Mouse (Mus musculus) hindbrain, embryonic 11.5 days (tissue): ENCODE results near the gene P3h2. TPM values are rescaled to one million over a fixed set of nuclear protein-coding genes. Genes with fewer than 3 reads are reported as not detected.

Experiments used
- ATAC-seq: fragments of 200-750 bp; cut with Nextera tagmentation; 2 replicates; pipeline ENCODE4 v1.8.0; 2017; ENCODE audit warnings: mild to moderate bottlenecking, moderate TSS enrichment, moderate library complexity; ENCODE audit not compliant: low FRiP score
- DNase-seq: peaks from one replicate; pipeline ENCODE4 v3.0.0-alpha.2; 2015; ENCODE audit warnings: low spot score
- H3K27ac ChIP-seq: fragments of 300-500 bp; sonication (generic); 2 replicates; pipeline ENCODE4 v1.5.1; 2014; ENCODE audit warnings: mild to moderate bottlenecking, low read depth, low read length
- H3K27me3 ChIP-seq: fragments of 300-500 bp; sonication (generic); 2 replicates; pipeline ENCODE4 v1.6.1; 2014; ENCODE audit warnings: mild to moderate bottlenecking, low read length, moderate library complexity, mixed read lengths; ENCODE audit not compliant: control insufficient read depth, insufficient read depth
- H3K36me3 ChIP-seq: fragments of 300-500 bp; sonication (generic); 2 replicates; pipeline ENCODE4 v1.6.1; 2014; ENCODE audit warnings: mild to moderate bottlenecking, low read length, moderate library complexity, mixed read lengths; ENCODE audit not compliant: control insufficient read depth, insufficient read depth
- H3K4me1 ChIP-seq: fragments of 300-500 bp; sonication (generic); replicated peaks from 2 replicates; pipeline ENCODE4 v1.6.1; 2014; ENCODE audit warnings: low read length, mixed read lengths; ENCODE audit not compliant: control insufficient read depth, insufficient read depth
- H3K4me2 ChIP-seq: fragments of 300-500 bp; sonication (generic); replicated peaks from 2 replicates; pipeline ENCODE4 v1.6.1; 2014; ENCODE audit warnings: mild to moderate bottlenecking, low read depth, low read length
- H3K4me3 ChIP-seq: fragments of 300-500 bp; sonication (generic); 2 replicates; pipeline ENCODE4 v1.5.1; 2014; ENCODE audit warnings: low read depth, low read length
- H3K9ac ChIP-seq: fragments of 300-500 bp; sonication (generic); 2 replicates; pipeline ENCODE4 v1.6.1; 2014; ENCODE audit warnings: low read depth, low read length
- H3K9me3 ChIP-seq: fragments of 300-500 bp; sonication (generic); 2 replicates; pipeline ENCODE4 v1.6.1; 2016; ENCODE audit warnings: low read length; ENCODE audit not compliant: control insufficient read depth
- WGBS: fragments of 180-500 bp; shearing (Covaris S2); extraction: QIAGEN DNeasy Blood & Tissue Kit; methylation state at CpG from one replicate; pipeline ENCODE4 v1.1.7; 2014; 5-methylcytosine and 5-hydroxymethylcytosine counted together
- polyA plus RNA-seq: library from polyadenylated mRNA; unstranded; fragments of >200 nt; fragmentation: Nextera tagmentation; extraction: Ambion mirVana; gene quantifications from 2 replicates; pipeline ENCODE4 v1.2.1, GENCODE M21; 2014

P3h2 gene
- polyA plus RNA-seq, 1 experiment from 2014 or later = 1.8 TPM

DNA sequence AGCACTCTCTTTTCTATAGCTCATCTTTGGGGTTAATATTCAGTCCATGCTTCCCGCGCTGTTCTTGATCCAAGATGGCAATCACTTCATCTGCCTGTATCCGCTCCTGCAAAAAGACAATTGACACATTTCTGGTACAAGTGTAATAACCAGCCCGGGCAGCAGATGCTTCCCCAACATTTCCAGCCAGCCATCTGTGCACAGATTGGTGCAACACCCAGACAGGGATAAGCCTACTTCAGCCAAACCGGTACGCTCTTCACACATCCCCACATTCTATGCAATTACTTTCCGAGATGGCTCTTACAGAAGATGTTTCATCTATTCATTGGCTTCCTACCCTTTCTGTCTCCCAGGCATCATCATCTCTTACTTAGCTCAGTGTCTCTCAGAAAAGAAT is 145.2 kb downstream of the P3h2 start:
- Histone ChIP-seq H3K27ac (no peak overlapping the region), H3K4me1 (no peaks in the 10 kb centered on the region), H3K36me3 (no peaks in the 10 kb centered on the region), H3K27me3 (no peaks in the 10 kb centered on the region), H3K9ac (no peak overlapping the region), H3K4me2 (no peak overlapping the region), H3K9me3 (no peaks in the 10 kb centered on the region), H3K4me3 (no peak overlapping the region)
- no peak for DNase-seq
- 96% methylated on average over 7 of the region's 7 CpGs for WGBS
- ATAC-seq = no peak

DNA sequence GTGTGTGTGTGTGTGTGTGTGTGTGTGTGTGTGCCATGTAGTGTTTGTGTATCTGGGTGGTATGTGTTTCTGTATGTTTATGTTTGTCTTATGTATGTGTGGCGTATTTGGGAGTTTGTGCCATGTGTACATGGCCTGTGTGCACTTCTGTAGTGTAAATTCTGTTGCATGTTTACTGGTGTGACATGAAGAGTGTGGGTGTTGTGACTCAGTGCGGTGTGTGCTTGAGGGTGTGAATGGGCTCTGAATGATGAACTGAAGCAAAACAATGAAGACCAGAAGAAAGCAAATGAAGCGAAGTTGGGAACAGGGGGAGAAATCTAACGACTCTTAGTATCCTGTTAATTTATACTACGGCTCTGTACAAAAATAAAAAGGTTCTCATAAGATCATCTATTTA is 145.7 kb downstream of the P3h2 start:
- Histone ChIP-seq H3K4me2 (no peak overlapping the region), H3K9me3 (no peaks in the 10 kb centered on the region), H3K4me1 (no peaks in the 10 kb centered on the region), H3K9ac (no peak overlapping the region), H3K27ac (no peak overlapping the region), H3K36me3 (no peaks in the 10 kb centered on the region), H3K27me3 (no peaks in the 10 kb centered on the region), H3K4me3 (no peak overlapping the region)
- ATAC-seq (no peak), DNase-seq (no peak)
- 93% methylated on average over 5 of the region's 5 CpGs for WGBS

DNA sequence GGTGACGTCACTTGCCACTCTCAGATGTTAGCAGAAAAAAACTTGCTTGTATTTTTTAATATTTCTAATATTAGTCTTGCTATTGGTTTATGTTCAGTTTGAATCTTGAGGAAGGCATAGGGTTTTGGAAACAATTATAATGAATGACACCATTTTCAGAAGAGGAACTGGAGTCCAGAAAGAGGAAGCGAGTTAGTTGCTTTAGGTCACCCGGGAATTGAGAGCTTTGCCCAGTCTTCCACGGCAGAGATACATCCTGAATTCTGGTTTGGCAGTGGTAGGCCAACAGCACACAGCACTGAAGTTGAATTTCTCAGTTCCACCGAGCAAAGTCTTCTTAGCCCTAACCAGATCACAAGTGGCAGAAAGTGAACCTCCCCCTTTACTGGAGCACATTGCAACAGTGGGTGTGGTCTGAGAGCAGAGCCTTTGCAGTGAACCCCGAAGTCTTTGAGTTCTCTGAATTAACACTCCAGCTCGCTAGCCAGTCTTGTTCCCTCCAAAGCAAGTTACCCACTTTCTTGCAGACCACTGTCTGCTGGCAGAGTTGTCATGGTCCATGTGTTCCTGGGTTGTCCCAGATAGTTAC is 146.8 kb downstream of the P3h2 start:
- no peak overlapping the region for H3K4me3 ChIP-seq
- WGBS = 79% methylated on average over 7 of the region's 7 CpGs
- DNase-seq (no peak), ATAC-seq (no peak)
- no peaks in the 10 kb centered on the region for H3K36me3 ChIP-seq
- H3K9ac ChIP-seq = no peak overlapping the region
- H3K4me1 ChIP-seq = no peaks in the 10 kb centered on the region
- H3K9me3 ChIP-seq = no peaks in the 10 kb centered on the region
- no peaks in the 10 kb centered on the region for H3K27me3 ChIP-seq
- H3K27ac ChIP-seq = no peak overlapping the region
- H3K4me2 ChIP-seq = no peak overlapping the region

DNA sequence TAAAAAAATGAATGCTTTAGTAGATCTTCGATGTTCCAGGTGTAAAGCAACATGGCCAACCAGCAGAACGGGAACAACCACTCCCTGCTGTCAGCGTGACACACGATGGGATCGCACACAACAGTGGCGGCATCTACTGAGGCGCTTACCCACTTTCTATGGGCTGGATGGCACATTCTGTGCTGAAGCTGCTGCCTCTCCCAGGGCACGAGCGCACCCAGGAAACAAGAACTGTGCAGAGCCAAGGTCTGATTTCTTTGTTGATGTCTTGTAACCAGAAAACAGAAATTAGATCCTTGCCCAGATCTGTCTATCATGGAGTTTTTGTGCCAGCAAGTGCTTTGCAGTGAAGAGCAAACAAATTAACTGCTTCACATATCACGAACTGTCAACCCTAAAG is 147.4 kb downstream of the P3h2 start:
- Histone ChIP-seq H3K4me2 (no peak overlapping the region), H3K27me3 (no peaks in the 10 kb centered on the region), H3K9ac (no peak overlapping the region), H3K9me3 (no peaks in the 10 kb centered on the region), H3K36me3 (no peaks in the 10 kb centered on the region), H3K4me1 (no peaks in the 10 kb centered on the region), H3K4me3 (no peak overlapping the region), H3K27ac (no peak overlapping the region)
- DNase-seq = no peak
- WGBS = 92% methylated on average over 10 of the region's 10 CpGs
- ATAC-seq = no peak

DNA sequence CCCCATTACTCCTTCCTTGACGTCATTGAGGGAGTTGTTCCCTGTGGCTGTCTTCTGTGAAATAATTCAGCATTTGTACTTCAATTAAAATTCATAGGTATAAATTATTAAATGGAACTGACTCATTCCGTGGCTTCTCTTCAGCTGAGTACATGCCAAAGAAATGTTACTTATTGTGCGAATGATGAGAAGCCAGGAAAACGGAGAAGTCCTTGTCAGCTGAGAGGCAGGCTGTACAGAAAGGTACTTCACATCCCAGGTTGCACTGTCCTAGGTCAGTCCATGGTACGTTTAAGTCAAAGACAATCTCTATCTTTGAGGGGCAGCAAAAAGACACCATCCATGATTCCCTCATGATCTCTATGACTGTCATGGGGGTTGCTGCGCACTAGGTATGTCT is 148.8 kb downstream of the P3h2 start:
- 92% methylated on average over 6 of the region's 6 CpGs for WGBS
- Histone ChIP-seq H3K4me2 (no peak overlapping the region), H3K4me1 (no peaks in the 10 kb centered on the region), H3K4me3 (no peak overlapping the region), H3K27ac (no peak overlapping the region), H3K27me3 (no peaks in the 10 kb centered on the region), H3K9ac (no peak overlapping the region), H3K36me3 (no peaks in the 10 kb centered on the region), H3K9me3 (no peaks in the 10 kb centered on the region)
- ATAC-seq (no peak), DNase-seq (no peak)

DNA sequence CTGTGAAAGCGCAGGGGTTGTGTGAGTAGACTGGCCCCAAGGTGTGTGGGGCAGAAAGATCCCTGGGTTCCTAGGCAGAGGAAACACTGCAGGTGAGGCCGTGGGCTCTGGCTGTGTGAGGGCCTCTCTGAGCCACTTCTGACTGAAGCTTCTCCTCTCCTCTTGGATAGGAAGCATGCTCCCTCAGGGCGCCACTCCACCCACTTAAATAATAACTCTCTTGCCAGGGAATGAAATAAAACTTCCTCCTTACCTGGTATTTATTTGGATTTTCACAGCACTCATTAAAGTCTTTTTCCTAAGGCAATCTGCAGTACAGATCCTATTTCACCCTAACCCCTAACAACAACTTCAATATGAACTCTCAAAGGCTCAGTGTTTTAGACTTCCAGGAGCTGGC is 151.0 kb downstream of the P3h2 start:
- Histone ChIP-seq H3K4me1 (no peaks in the 10 kb centered on the region), H3K4me2 (no peak overlapping the region), H3K4me3 (no peak overlapping the region), H3K27ac (no peak overlapping the region), H3K27me3 (no peaks in the 10 kb centered on the region), H3K9ac (no peak overlapping the region), H3K36me3 (no peaks in the 10 kb centered on the region), H3K9me3 (no peaks in the 10 kb centered on the region)
- no peak for ATAC-seq
- DNase-seq = no peak
- 90% methylated on average over 3 of the region's 3 CpGs for WGBS

DNA sequence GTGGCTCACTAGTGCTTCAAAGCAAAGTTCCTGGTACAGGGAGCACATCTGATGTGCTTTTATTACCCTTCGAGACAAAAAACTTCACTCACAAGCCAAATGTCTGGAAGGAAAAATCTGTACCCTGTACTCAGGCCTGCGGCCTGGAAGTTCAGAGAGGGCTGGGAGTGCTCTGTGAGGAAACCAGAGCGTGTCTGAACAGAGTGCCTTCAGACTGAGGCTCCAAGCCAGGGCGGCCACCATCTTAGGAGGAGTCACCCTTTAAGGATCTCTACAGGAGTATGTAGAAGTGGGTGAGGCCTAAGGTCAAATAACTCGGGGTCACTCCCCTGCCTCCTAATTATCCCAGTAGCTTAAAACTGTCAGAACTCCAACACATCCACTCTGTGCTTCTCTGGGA is 152.2 kb downstream of the P3h2 start:
- DNase-seq (no peak), ATAC-seq (no peak)
- no peak overlapping the region for H3K9ac ChIP-seq
- no peaks in the 10 kb centered on the region for H3K4me1 ChIP-seq
- no peaks in the 10 kb centered on the region for H3K9me3 ChIP-seq
- H3K4me2 ChIP-seq = no peak overlapping the region
- H3K27me3 ChIP-seq = no peaks in the 10 kb centered on the region
- no peak overlapping the region for H3K4me3 ChIP-seq
- H3K27ac ChIP-seq = no peak overlapping the region
- no peaks in the 10 kb centered on the region for H3K36me3 ChIP-seq
- 86% methylated on average over 5 of the region's 5 CpGs for WGBS

DNA sequence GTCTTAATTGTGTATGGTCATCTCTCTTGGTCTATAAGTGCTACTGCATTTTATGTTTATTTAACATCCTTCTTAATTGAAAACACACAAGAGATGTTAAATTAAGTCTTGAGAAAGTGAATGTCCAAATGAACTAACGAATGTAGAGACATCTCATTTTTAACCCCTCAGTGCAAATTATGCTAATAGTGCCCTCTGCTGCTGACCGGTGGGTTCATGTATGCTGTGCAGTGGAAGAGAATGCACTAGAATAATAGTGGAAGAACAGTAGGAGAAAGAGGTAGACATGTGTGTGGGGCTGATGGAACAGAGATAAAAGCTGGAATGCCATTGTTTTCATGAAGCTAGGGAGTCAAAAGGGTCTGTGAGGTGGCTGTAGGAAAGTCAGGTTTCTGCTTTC is 153.6 kb downstream of the P3h2 start:
- DNase-seq = no peak
- WGBS = 68% methylated on average over 2 of the region's 2 CpGs
- ATAC-seq = no peak

DNA sequence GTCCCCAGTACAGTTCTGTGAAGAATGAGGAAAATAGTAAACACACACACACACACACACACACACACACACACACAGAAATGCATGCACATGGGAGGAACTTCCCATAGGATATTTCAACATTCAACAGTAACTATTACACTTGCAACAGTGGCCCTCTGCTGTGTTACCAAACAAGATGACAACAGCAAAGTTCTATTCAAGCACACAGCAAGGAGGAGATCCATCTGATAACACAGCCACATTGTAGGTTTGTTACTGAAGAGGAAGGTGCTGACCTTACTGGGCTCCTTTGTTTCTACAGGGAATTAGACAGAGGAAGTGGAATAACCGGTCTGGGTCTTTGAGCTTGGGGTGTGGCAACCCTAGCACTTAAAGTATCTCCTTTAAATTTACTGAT is 157.5 kb downstream of the P3h2 start:
- 63% methylated on average over 1 of the region's 1 CpGs for WGBS
- Histone ChIP-seq H3K36me3 (no peaks in the 10 kb centered on the region), H3K4me3 (no peak overlapping the region), H3K27me3 (no peaks in the 10 kb centered on the region), H3K4me1 (no peaks in the 10 kb centered on the region), H3K27ac (no peak overlapping the region), H3K4me2 (no peak overlapping the region), H3K9ac (no peak overlapping the region), H3K9me3 (no peaks in the 10 kb centered on the region)
- ATAC-seq (no peak), DNase-seq (no peak)

More for the DNA sequence above, 153.6 kb downstream of the P3h2 start:
- Histone ChIP-seq H3K9ac (no peak overlapping the region), H3K4me3 (no peak overlapping the region), H3K4me2 (no peak overlapping the region), H3K4me1 (no peaks in the 10 kb centered on the region), H3K27me3 (no peaks in the 10 kb centered on the region), H3K36me3 (no peaks in the 10 kb centered on the region), H3K27ac (no peak overlapping the region), H3K9me3 (no peaks in the 10 kb centered on the region)
